Mouse (Mus musculus) ES-Bruce4 (cell line): ENCODE measurements at regions not wholly inside any gene's neighbourhood (a gene's known extent, or its start where the extent isn't known, plus 50 kb on each side); places are given as distances from the start of the nearest gene placed in this dataset.

ENCODE experiments used
- H3K27ac ChIP-seq: 2 replicates; pipeline ENCODE4 v1.5.1; 2012; ENCODE audit warnings: low read length, inconsistent platforms; ENCODE audit not compliant: insufficient read depth
- H3K27me3 ChIP-seq: 2 replicates; pipeline ENCODE4 v1.6.1; 2012; ENCODE audit warnings: mild to moderate bottlenecking, low read length, inconsistent platforms; ENCODE audit not compliant: control insufficient read depth, poor library complexity, insufficient read depth, severe bottlenecking
- H3K36me3 ChIP-seq: 2 replicates; pipeline ENCODE4 v1.6.1; 2012; ENCODE audit warnings: inconsistent platforms, mild to moderate bottlenecking, low read length, moderate library complexity; ENCODE audit not compliant: control insufficient read depth, poor library complexity, insufficient read depth, severe bottlenecking
- H3K4me1 ChIP-seq: one replicate; pipeline ENCODE4 v1.8.1; 2011; ENCODE audit warnings: low read length; ENCODE audit not compliant: control insufficient read depth, insufficient read depth
- H3K4me3 ChIP-seq: 2 replicates; pipeline ENCODE4 v1.5.1; 2011; ENCODE audit warnings: low read depth, mild to moderate bottlenecking, low read length
- H3K9ac ChIP-seq: 2 replicates; pipeline ENCODE4 v1.6.1; 2012; ENCODE audit warnings: low read depth, mild to moderate bottlenecking, inconsistent platforms; ENCODE audit not compliant: poor library complexity, severe bottlenecking
- H3K9me3 ChIP-seq: replicated peaks from 2 replicates; pipeline ENCODE4 v1.6.1; 2012; ENCODE audit warnings: mild to moderate bottlenecking, low read length, inconsistent platforms; ENCODE audit not compliant: control insufficient read depth, poor library complexity, insufficient read depth, severe bottlenecking
- CTCF ChIP-seq: IDR thresholded peaks from one replicate; pipeline ENCODE4 v1.8.1; 2011; ENCODE audit warnings: low read depth, low read length
- EP300 ChIP-seq: IDR thresholded peaks from 2 replicates; pipeline ENCODE4 v1.6.1; 2011; ENCODE audit warnings: low read depth, low read length; ENCODE audit not compliant: insufficient read depth
- POLR2A ChIP-seq: IDR thresholded peaks from one replicate; pipeline ENCODE4 v1.8.1; 2011; ENCODE audit warnings: low read length; ENCODE audit not compliant: insufficient read depth

- H3K4me3 ChIP-seq = no peak overlapping the region
- no peaks in the 10 kb centered on the region for H3K36me3 ChIP-seq
- no peaks in the 10 kb centered on the region for H3K27me3 ChIP-seq
- H3K9ac ChIP-seq = no peak overlapping the region
- H3K4me1 ChIP-seq = no peaks in the 10 kb centered on the region
- no peak overlapping the region for H3K27ac ChIP-seq
- no peaks in the 10 kb centered on the region for H3K9me3 ChIP-seq
- TF ChIP-seq CTCF (no peak), POLR2A (no peak), EP300 (no peak)
Observed at GRCm38 (mm10) chr11:24615436-24615835, 537.6 kb downstream of the Bcl11a start.

DNA sequence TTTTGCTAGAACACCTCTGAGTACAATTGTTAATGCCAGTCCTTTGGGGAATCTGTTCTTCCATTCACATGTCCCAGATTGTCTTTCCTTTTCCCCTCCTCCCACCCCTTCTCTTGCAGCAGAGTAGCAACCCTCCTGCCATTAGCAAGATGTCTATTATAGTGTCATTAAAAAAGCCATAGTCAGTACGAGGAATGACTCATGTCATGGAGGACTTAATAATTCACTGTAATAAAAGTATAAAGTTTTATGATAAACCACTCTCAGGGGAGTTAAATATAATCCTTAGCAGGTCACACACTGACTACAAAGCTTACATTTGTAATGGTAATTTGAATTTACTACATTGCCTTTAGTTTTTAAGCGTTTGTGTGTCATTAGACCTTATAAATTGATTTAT is 540.7 kb downstream of the Bcl11a start:
- Histone ChIP-seq H3K4me3 (no peak overlapping the region), H3K27me3 (no peaks in the 10 kb centered on the region), H3K9ac (no peak overlapping the region), H3K27ac (no peak overlapping the region), H3K9me3 (no peaks in the 10 kb centered on the region), H3K4me1 (no peaks in the 10 kb centered on the region), H3K36me3 (no peaks in the 10 kb centered on the region)
- TF ChIP-seq CTCF (no peak), POLR2A (no peak), EP300 (no peak)

DNA sequence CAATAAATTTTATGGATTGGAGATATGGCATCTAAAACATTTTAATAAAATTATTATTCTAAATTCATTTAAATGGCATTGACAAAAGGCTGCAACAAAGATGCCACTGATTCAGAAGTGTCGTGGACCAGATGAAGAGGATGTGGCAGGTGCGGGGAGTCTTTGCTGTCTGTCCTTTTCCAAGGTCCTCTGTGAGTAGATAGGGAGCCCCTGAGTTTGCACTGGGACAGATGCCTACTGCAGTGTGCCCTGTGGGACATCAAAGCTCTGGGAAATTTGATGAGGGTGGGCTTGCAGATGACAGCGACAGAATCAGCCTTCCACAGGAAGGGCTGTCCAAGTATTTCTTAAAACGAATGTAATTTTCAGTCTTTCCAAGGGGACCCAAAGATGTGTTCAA is 541.2 kb downstream of the Bcl11a start:
- Histone ChIP-seq H3K9me3 (no peaks in the 10 kb centered on the region), H3K4me1 (no peaks in the 10 kb centered on the region), H3K4me3 (no peak overlapping the region), H3K9ac (no peak overlapping the region), H3K36me3 (no peaks in the 10 kb centered on the region), H3K27me3 (no peaks in the 10 kb centered on the region), H3K27ac (no peak overlapping the region)
- no peak for TF ChIP-seq POLR2A
- TF ChIP-seq CTCF = no peak
- TF ChIP-seq EP300 = no peak

DNA sequence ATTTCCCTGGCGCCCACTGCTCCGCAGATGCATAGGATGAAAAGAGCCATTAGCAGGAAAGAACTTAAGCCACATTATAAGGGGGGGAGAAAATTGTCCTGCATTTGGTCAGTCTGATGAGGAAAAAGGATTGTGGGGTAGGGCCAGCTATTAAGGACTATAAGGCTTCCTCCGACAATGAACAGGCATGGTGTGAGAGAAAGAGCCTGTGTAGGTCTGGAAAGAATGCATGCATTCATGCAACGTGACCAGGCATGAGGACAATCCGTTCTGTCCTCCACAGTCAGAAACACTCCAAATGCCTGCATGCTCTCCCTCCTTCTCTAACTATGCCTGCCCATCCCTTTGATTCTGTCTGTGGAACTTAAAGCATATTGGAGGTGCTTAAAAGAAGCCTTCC is 550.8 kb downstream of the Bcl11a start:
- no peaks in the 10 kb centered on the region for H3K9me3 ChIP-seq
- H3K27ac ChIP-seq = no peak overlapping the region
- TF ChIP-seq EP300 = no peak
- no peak for TF ChIP-seq POLR2A
- TF ChIP-seq CTCF = no peak
- no peak overlapping the region for H3K4me3 ChIP-seq
- H3K27me3 ChIP-seq = no peaks in the 10 kb centered on the region; the same call in 1 of the 2 replicates
- no peaks in the 10 kb centered on the region for H3K36me3 ChIP-seq
- no peaks in the 10 kb centered on the region for H3K4me1 ChIP-seq
- no peak overlapping the region for H3K9ac ChIP-seq

- no peak overlapping the region for H3K27ac ChIP-seq
- no peak overlapping the region for H3K9ac ChIP-seq
- H3K4me1 ChIP-seq = no peaks in the 10 kb centered on the region
- H3K27me3 ChIP-seq = no peaks in the 10 kb centered on the region; the same call in 1 of the 2 replicates
- H3K36me3 ChIP-seq = no peaks in the 10 kb centered on the region
- H3K9me3 ChIP-seq = 0 out of 2 replicates have a peak, but pooled peaks cover 2% of the 10 kb centered on the region
- H3K4me3 ChIP-seq = no peak overlapping the region
- TF ChIP-seq EP300 (no peak), CTCF (no peak), POLR2A (no peak)
Observed at GRCm38 (mm10) chr11:24629431-24629830, 551.6 kb downstream of the Bcl11a start.

- Histone ChIP-seq H3K27ac (no peak overlapping the region), H3K9me3 (0 out of 2 replicates have a peak, but pooled peaks cover 2% of the 10 kb centered on the region), H3K9ac (no peak overlapping the region), H3K4me1 (no peaks in the 10 kb centered on the region), H3K36me3 (no peaks in the 10 kb centered on the region), H3K27me3 (no peaks in the 10 kb centered on the region; the same call in 1 of the 2 replicates), H3K4me3 (no peak overlapping the region)
- TF ChIP-seq CTCF (no peak), EP300 (0 out of 2 replicates have a peak, but pooled peaks have one; percentile 53)
Observed at GRCm38 (mm10) chr11:24630403-24630900, 552.6 kb downstream of the Bcl11a start.
